8 mouse cellular contexts compared by ENCODE assay signal in genomic region chr7:135716445-135716877, GRCm38 (mm10). TPM values are rescaled to one million over a fixed set of nuclear protein-coding genes. Genes with fewer than 3 reads are reported as not detected.
DNase-seq lines count a peak whose midpoint lies in the region; ATAC-seq lines count a peak whose summit lies in the region.

No protein-coding gene starts in this region.

- ATAC-seq in hindbrain, embryonic 16.5 days: peak; percentile 99

- H3K4me2 ChIP-seq in hindbrain, embryonic 16.5 days (ENCODE audit: low read length): peak overlapping the region; percentile 97

- peaks cover 6% of the 10 kb centered on the region for H3K4me1 ChIP-seq in hindbrain, embryonic 16.5 days (ENCODE audit: control insufficient read depth, insufficient read depth, low read depth, low read length)

- DNase-seq in ZHBTc4 (ENCODE audit: low read depth, low spot score): peak; percentile 95
- peak; percentile 72 to 88 for DNase-seq in cerebellum, postnatal 4 days (ENCODE audit: low spot score in 2 of 2)
- DNase-seq in gastrocnemius, adult 18-20 months (ENCODE audit: low spot score): peak; percentile 85
- peak; percentile 34 for DNase-seq in left cerebral cortex, adult 11 months (ENCODE audit: low spot score)
- DNase-seq in lung, postnatal 4 days: peak; percentile 93 to 95
- DNase-seq in retina, postnatal 1 day: peak; percentile 97
- DNase-seq in thymus, postnatal 4 days: peak; percentile 90

- H3K4me3 ChIP-seq in hindbrain, embryonic 16.5 days (ENCODE audit: low read length): peak overlapping the region; percentile 88

- under 1% methylated on average over 27 of the region's 28 CpGs for WGBS in hindbrain, embryonic 16.5 days

- no peaks in the 10 kb centered on the region for H3K9me3 ChIP-seq in hindbrain, embryonic 16.5 days (ENCODE audit: control insufficient read depth, low read length)

- H3K36me3 ChIP-seq in hindbrain, embryonic 16.5 days (ENCODE audit: control insufficient read depth, insufficient read depth, low read length): no peaks in the 10 kb centered on the region

- H3K27me3 ChIP-seq in hindbrain, embryonic 16.5 days (replicated peaks; ENCODE audit: control insufficient read depth, insufficient read depth, low read length): no peaks in the 10 kb centered on the region

- peak overlapping the region; percentile 51 for H3K9ac ChIP-seq in hindbrain, embryonic 16.5 days (ENCODE audit: low read depth, low read length)

- H3K27ac ChIP-seq in hindbrain, embryonic 16.5 days (ENCODE audit: low read depth, low read length): no peak overlapping the region

RNA-seq across cellular contexts. Expression of gene Mki67, which starts 0.3 kb away (rescaled TPM):
- under 1 TPM; 0.14 TPM for total RNA-seq in gastrocnemius, adult 18-20 months (2021)
- 5.6 and 6.4 TPM in 2 replicates for polyA plus RNA-seq in hindbrain, embryonic 16.5 days (2015; fragmentation: Nextera tagmentation; extraction: Ambion mirVana)

Comparison
In these comparisons a context has a peak if more than half of its experiments do, and no peak if none do; other contexts are left out.
1. DNase-seq: peak in every context shown above with its lines; median percentile 97 in retina, postnatal 1 day; 95 in ZHBTc4; 94 in lung, postnatal 4 days; 90 in thymus, postnatal 4 days; 85 in gastrocnemius, adult 18-20 months; 80 in cerebellum, postnatal 4 days; 34 in left cerebral cortex, adult 11 months.